ENCODE assay signal across 9 mouse cellular contexts in genomic region chr7:113759212-113759611, GRCm38 (mm10). TPM values are rescaled to one million over a fixed set of nuclear protein-coding genes. Genes with fewer than 3 reads are reported as not detected.
A peak's percentile ranks its signal among the peaks of the same experiment; 100 is the strongest.
DNase-seq lines count a peak whose midpoint lies in the region; ATAC-seq and TF ChIP-seq lines count a peak whose summit lies in the region.
"Had no signal": no experiment of that assay in that cellular context is flagged by ENCODE, and none has a peak within 500 bp of the region (broad histone marks: within the 10 kb centered on the region; RNA-seq: fewer than 3 reads in every experiment).

No protein-coding gene starts in this region.

- H3K36me3 ChIP-seq in ES-Bruce4 (ENCODE audit: control insufficient read depth, insufficient read depth, low read length, poor library complexity, severe bottlenecking), result no peaks in the 10 kb centered on the region
- no peaks in the 10 kb centered on the region for H3K36me3 ChIP-seq in forebrain, embryonic 16.5 days (ENCODE audit: control insufficient read depth, insufficient read depth)
- H3K36me3 ChIP-seq in kidney, adult 2 months (ENCODE audit: control insufficient read depth, insufficient read depth, low read length), result no peaks in the 10 kb centered on the region
- no peaks in the 10 kb centered on the region for H3K36me3 ChIP-seq in limb, embryonic 13.5 days
- H3K36me3 ChIP-seq in neural tube, embryonic 13.5 days, result no peaks in the 10 kb centered on the region
- H3K36me3 ChIP-seq: liver, embryonic 13.5 days had no signal

- no peaks in the 10 kb centered on the region for H3K27me3 ChIP-seq in ES-Bruce4 (ENCODE audit: control insufficient read depth, insufficient read depth, low read length, poor library complexity, severe bottlenecking)
- peaks cover 5% of the 10 kb centered on the region; the same call in 1 of the 2 replicates for H3K27me3 ChIP-seq in forebrain, embryonic 16.5 days (replicated peaks; ENCODE audit: control insufficient read depth, insufficient read depth, low read length)
- no peaks in the 10 kb centered on the region for H3K27me3 ChIP-seq in kidney, adult 2 months (replicated peaks; ENCODE audit: control insufficient read depth, insufficient read depth, low read length)
- H3K27me3 ChIP-seq in limb, embryonic 13.5 days, result 0 out of 2 replicates have a peak, but pooled peaks cover 5% of the 10 kb centered on the region
- H3K27me3 ChIP-seq in neural tube, embryonic 13.5 days, result peaks cover 32% of the 10 kb centered on the region

- peak; percentile 60; the same call in 1 of the 2 replicates for ATAC-seq in cerebellum, adult (ENCODE audit: insufficient number of reproducible peaks, low FRiP score, low TSS enrichment)
- peak; percentile 49; the same call in 1 of the 2 replicates for ATAC-seq in forebrain, embryonic 16.5 days
- ATAC-seq in limb, embryonic 13.5 days (ENCODE audit: low FRiP score, low read depth), result peak; percentile 61
- ATAC-seq in neural tube, embryonic 13.5 days (ENCODE audit: low read depth), result peak; percentile 53; the same call in 1 of the 2 replicates

- no peaks in the 10 kb centered on the region; the same call in 1 of the 2 replicates for H3K9me3 ChIP-seq in ES-Bruce4 (replicated peaks; ENCODE audit: control insufficient read depth, insufficient read depth, low read length, poor library complexity, severe bottlenecking)
- no peaks in the 10 kb centered on the region for H3K9me3 ChIP-seq in forebrain, embryonic 16.5 days (ENCODE audit: control insufficient read depth, low read length)
- H3K9me3 ChIP-seq in limb, embryonic 13.5 days, result peaks cover 6% of the 10 kb centered on the region; the same call in 1 of the 2 replicates
- H3K9me3 ChIP-seq in neural tube, embryonic 13.5 days, result peaks cover 7% of the 10 kb centered on the region; the same call in 1 of the 2 replicates
- H3K9me3 ChIP-seq: liver, embryonic 13.5 days had no signal

- H3K9ac ChIP-seq in ES-Bruce4 (ENCODE audit: low read depth, poor library complexity, severe bottlenecking), result no peak overlapping the region
- H3K9ac ChIP-seq in forebrain, embryonic 16.5 days (replicated peaks; ENCODE audit: low read depth, low read length), result no peak overlapping the region
- H3K9ac ChIP-seq in limb, embryonic 13.5 days, result no peak overlapping the region
- no peak overlapping the region for H3K9ac ChIP-seq in neural tube, embryonic 13.5 days
- H3K9ac ChIP-seq: liver, embryonic 13.5 days had no signal

- H3K4me3 ChIP-seq in ES-Bruce4 (ENCODE audit: low read depth, low read length), result no peak overlapping the region
- no peak overlapping the region for H3K4me3 ChIP-seq in forebrain, embryonic 16.5 days (replicated peaks; ENCODE audit: low read length)
- no peak overlapping the region for H3K4me3 ChIP-seq in kidney, adult 2 months (ENCODE audit: insufficient read depth, low read depth, low read length)
- H3K4me3 ChIP-seq in limb, embryonic 13.5 days, result no peak overlapping the region
- no peak overlapping the region for H3K4me3 ChIP-seq in neural tube, embryonic 13.5 days
- H3K4me3 ChIP-seq: liver, embryonic 13.5 days had no signal

- DNase-seq in adrenal gland, adult (ENCODE audit: inconsistent age in 2 of 2, low spot score in 1 of 2), result peak; percentile 16 to 78
- no peak for DNase-seq in adrenal gland, postnatal 4 days (ENCODE audit: low spot score in 2 of 2)
- peak; percentile 58 for DNase-seq in kidney, adult 2 months
- DNase-seq: liver, embryonic 13.5 days had no signal

- H3K4me1 ChIP-seq in ES-Bruce4 (ENCODE audit: control insufficient read depth, insufficient read depth, low read length), result no peaks in the 10 kb centered on the region
- H3K4me1 ChIP-seq in forebrain, embryonic 16.5 days (replicated peaks; ENCODE audit: control insufficient read depth, insufficient read depth, low read length), result no peaks in the 10 kb centered on the region
- no peaks in the 10 kb centered on the region for H3K4me1 ChIP-seq in kidney, adult 2 months (ENCODE audit: control insufficient read depth, insufficient read depth, low read length)
- H3K4me1 ChIP-seq in limb, embryonic 13.5 days, result no peaks in the 10 kb centered on the region
- H3K4me1 ChIP-seq in neural tube, embryonic 13.5 days (replicated peaks), result no peaks in the 10 kb centered on the region
- H3K4me1 ChIP-seq: liver, embryonic 13.5 days had no signal

- TF ChIP-seq CTCF in ES-Bruce4 (IDR thresholded peaks at IDR 0.05; ENCODE audit: low read depth, low read length), result peak; percentile 60
- peak; percentile 99 for TF ChIP-seq CTCF in kidney, adult 2 months (conservative IDR thresholded peaks at IDR 0.05; ENCODE audit: insufficient read depth, insufficient read length, low read depth, low read length)

- no peak for TF ChIP-seq POLR2A in ES-Bruce4 (IDR thresholded peaks at IDR 0.05; ENCODE audit: insufficient read depth, low read length)
- no peak for TF ChIP-seq POLR2A in kidney, adult 2 months (IDR thresholded peaks at IDR 0.05; ENCODE audit: low read depth, low read length)

- H3K4me2 ChIP-seq in forebrain, embryonic 16.5 days (ENCODE audit: low read length), result no peak overlapping the region
- H3K4me2 ChIP-seq in limb, embryonic 13.5 days (replicated peaks), result no peak overlapping the region
- no peak overlapping the region for H3K4me2 ChIP-seq in neural tube, embryonic 13.5 days
- H3K4me2 ChIP-seq: liver, embryonic 13.5 days had no signal

- no peak for TF ChIP-seq EP300 in ES-Bruce4 (IDR thresholded peaks at IDR 0.05; ENCODE audit: insufficient read depth, low read depth, low read length)

- no peak overlapping the region for H3K27ac ChIP-seq in ES-Bruce4 (ENCODE audit: insufficient read depth, low read length)
- H3K27ac ChIP-seq in forebrain, embryonic 16.5 days (ENCODE audit: low read length), result no peak overlapping the region
- no peak overlapping the region for H3K27ac ChIP-seq in kidney, adult 2 months (ENCODE audit: insufficient read depth, low read depth, low read length)
- no peak overlapping the region for H3K27ac ChIP-seq in limb, embryonic 13.5 days
- no peak overlapping the region for H3K27ac ChIP-seq in neural tube, embryonic 13.5 days (replicated peaks)
- H3K27ac ChIP-seq: liver, embryonic 13.5 days had no signal

- 8% methylated on average over 1 of the region's 1 CpGs for WGBS in forebrain, embryonic 16.5 days
- WGBS in kidney, adult 2 months, result 10% methylated on average over 1 of the region's 1 CpGs
- WGBS in limb, embryonic 13.5 days, result 13% methylated on average over 1 of the region's 1 CpGs
- 15% methylated on average over 1 of the region's 1 CpGs for WGBS in neural tube, embryonic 13.5 days

RNA-seq across cellular contexts. Expression of gene Spon1, which starts 6.6 kb away (rescaled TPM):
- 10 to 100 TPM; 14.9 to 16.3 TPM for total RNA-seq in adrenal gland, postnatal 4 days (2021)
- polyA plus RNA-seq in ES-Bruce4 (2011; ENCODE audit: insufficient read depth, insufficient read length, low read depth, missing spikeins), result 1.8 and 2.0 TPM in 2 replicates
- polyA plus RNA-seq in forebrain, embryonic 16.5 days (2015; fragmentation: Nextera tagmentation; extraction: Ambion mirVana), result 13.6 and 19.3 TPM in 2 replicates
- polyA plus RNA-seq in kidney, adult 2 months (2012; rRNA removed), result 20.1 and 20.2 TPM in 2 replicates
- 9.3 and 9.9 TPM in 2 replicates for polyA plus RNA-seq in limb, embryonic 13.5 days (2015; fragmentation: Nextera tagmentation; extraction: Ambion mirVana)
- 81.6 and 93.0 TPM in 2 replicates for polyA plus RNA-seq in neural tube, embryonic 13.5 days (2015; fragmentation: Nextera tagmentation; extraction: Ambion mirVana)

Comparison
In these comparisons a context has a peak if more than half of its experiments do, and no peak if none do; other contexts are left out.
1. DNase-seq: peak in adrenal gland, adult (2 of 2) and kidney, adult 2 months (single experiment); none in adrenal gland, postnatal 4 days (0 of 2).
2. Peak in every context shown above with its lines, with median percentiles within 50 percentile points of each other: ATAC-seq.